Mouse (Mus musculus): ENCODE results near the gene Tyw3.

Tyw3 gene

GRCm38 (mm10) chr3:154562192-154562591, 34.7 kb downstream of the Tyw3 start:
- DNase-seq, result no peak

GRCm38 (mm10) chr3:154551035-154551411, 45.9 kb downstream of the Tyw3 start:
- no peak for DNase-seq

GRCm38 (mm10) chr3:154550326-154551034, 46.4 kb downstream of the Tyw3 start:
- DNase-seq, result no peak

- DNase-seq, result no peak
Observed at GRCm38 (mm10) chr3:154548868-154549301, 48.0 kb downstream of the Tyw3 start.

- DNase-seq, result no peak
Observed at GRCm38 (mm10) chr3:154547549-154548426, 49.1 kb downstream of the Tyw3 start.

GRCm38 (mm10) chr3:154546234-154546633, 50.7 kb downstream of the Tyw3 start:
- no peak for DNase-seq

GRCm38 (mm10) chr3:154540086-154540911, 56.6 kb downstream of the Tyw3 start:
- no peak for DNase-seq

- no peak for DNase-seq
Observed at GRCm38 (mm10) chr3:154536134-154536533, 60.8 kb downstream of the Tyw3 start.

- DNase-seq, result peak; percentile 19
Observed at GRCm38 (mm10) chr3:154533246-154533645, 63.7 kb downstream of the Tyw3 start.

- DNase-seq, result no peak
Observed at GRCm38 (mm10) chr3:154528973-154529372, 67.9 kb downstream of the Tyw3 start.

GRCm38 (mm10) chr3:154526610-154527009, 70.3 kb downstream of the Tyw3 start:
- no peak for DNase-seq

Measured in lung, postnatal 36 days (tissue).